ENCODE assay signal across 12 mouse cellular contexts in genomic region chr10:80533704-80534103, GRCm38 (mm10). TPM values are rescaled to one million over a fixed set of nuclear protein-coding genes. Genes with fewer than 3 reads are reported as not detected.
A peak's percentile ranks its signal among the peaks of the same experiment; 100 is the strongest.
DNase-seq lines count a peak whose midpoint lies in the region; ATAC-seq lines count a peak whose summit lies in the region.
"Had no signal": no experiment of that assay in that cellular context is flagged by ENCODE, and none has a peak within 500 bp of the region (broad histone marks: within the 10 kb centered on the region; RNA-seq: fewer than 3 reads in every experiment).

No protein-coding gene starts in this region.

- no peaks in the 10 kb centered on the region for H3K36me3 ChIP-seq in hindbrain, embryonic 10.5 days
- H3K36me3 ChIP-seq in hindbrain, embryonic 16.5 days (ENCODE audit: control insufficient read depth, insufficient read depth, low read length) = no peaks in the 10 kb centered on the region
- no peaks in the 10 kb centered on the region for H3K36me3 ChIP-seq in hindbrain, embryonic 14.5 days (replicated peaks; ENCODE audit: control insufficient read depth, insufficient read depth)
- H3K36me3 ChIP-seq in heart, embryonic 11.5 days (ENCODE audit: control insufficient read depth, insufficient read depth, low read length) = no peaks in the 10 kb centered on the region
- H3K36me3 ChIP-seq: embryonic facial prominence, embryonic 13.5 days; midbrain, embryonic 12.5 days had no signal

- no peaks in the 10 kb centered on the region for H3K9me3 ChIP-seq in hindbrain, embryonic 10.5 days
- H3K9me3 ChIP-seq in hindbrain, embryonic 16.5 days (ENCODE audit: control insufficient read depth, low read length) = no peaks in the 10 kb centered on the region
- H3K9me3 ChIP-seq in hindbrain, embryonic 14.5 days (ENCODE audit: control insufficient read depth, low read length) = no peaks in the 10 kb centered on the region
- no peaks in the 10 kb centered on the region for H3K9me3 ChIP-seq in heart, embryonic 11.5 days (replicated peaks; ENCODE audit: control insufficient read depth, low read length)
- H3K9me3 ChIP-seq: embryonic facial prominence, embryonic 13.5 days; midbrain, embryonic 12.5 days had no signal

- peaks cover 51% of the 10 kb centered on the region for H3K27me3 ChIP-seq in hindbrain, embryonic 10.5 days (ENCODE audit: insufficient read depth, poor library complexity, severe bottlenecking)
- peaks cover 21% of the 10 kb centered on the region for H3K27me3 ChIP-seq in hindbrain, embryonic 16.5 days (replicated peaks; ENCODE audit: control insufficient read depth, insufficient read depth, low read length)
- peaks cover 31% of the 10 kb centered on the region for H3K27me3 ChIP-seq in hindbrain, embryonic 14.5 days (ENCODE audit: control insufficient read depth, insufficient read depth, low read length)
- peaks cover 24% of the 10 kb centered on the region for H3K27me3 ChIP-seq in heart, embryonic 11.5 days (ENCODE audit: control insufficient read depth, insufficient read depth, low read length)

- no peak overlapping the region for H3K4me2 ChIP-seq in hindbrain, embryonic 16.5 days (ENCODE audit: low read length)
- no peak overlapping the region for H3K4me2 ChIP-seq in hindbrain, embryonic 14.5 days (replicated peaks)
- no peak overlapping the region for H3K4me2 ChIP-seq in heart, embryonic 11.5 days
- H3K4me2 ChIP-seq: embryonic facial prominence, embryonic 13.5 days; midbrain, embryonic 12.5 days had no signal

- DNase-seq in hindbrain, embryonic 10.5 days (ENCODE audit: low spot score) = peak; percentile 31
- peak; percentile 29 for DNase-seq in MN1 (ENCODE audit: low spot score)
- no peak for DNase-seq in hindbrain, embryonic 14.5 days (ENCODE audit: low spot score)
- DNase-seq in retina, embryonic 14.5 days (ENCODE audit: low spot score) = peak; percentile 55
- no peak for DNase-seq in heart, adult 11 months
- no peak for DNase-seq in thymus, postnatal 25 days

- peaks cover 34% of the 10 kb centered on the region for H3K4me1 ChIP-seq in hindbrain, embryonic 10.5 days (replicated peaks)
- no peaks in the 10 kb centered on the region for H3K4me1 ChIP-seq in hindbrain, embryonic 16.5 days (ENCODE audit: control insufficient read depth, insufficient read depth, low read depth, low read length)
- no peaks in the 10 kb centered on the region; the same call in 1 of the 2 replicates for H3K4me1 ChIP-seq in hindbrain, embryonic 14.5 days (replicated peaks; ENCODE audit: control insufficient read depth, insufficient read depth, low read length)
- H3K4me1 ChIP-seq in heart, embryonic 11.5 days (ENCODE audit: control insufficient read depth, insufficient read depth, low read length) = peaks cover 3% of the 10 kb centered on the region; the same call in 1 of the 2 replicates

- H3K27ac ChIP-seq in hindbrain, embryonic 10.5 days = no peak overlapping the region; the same call in 1 of the 2 replicates
- H3K27ac ChIP-seq in hindbrain, embryonic 16.5 days (ENCODE audit: low read depth, low read length) = no peak overlapping the region
- H3K27ac ChIP-seq in hindbrain, embryonic 14.5 days = no peak overlapping the region
- no peak overlapping the region for H3K27ac ChIP-seq in heart, embryonic 11.5 days (ENCODE audit: low read depth, low read length)
- H3K27ac ChIP-seq: embryonic facial prominence, embryonic 13.5 days; midbrain, embryonic 12.5 days had no signal

- WGBS in hindbrain, embryonic 10.5 days = 17% methylated on average over 7 of the region's 7 CpGs
- 19% methylated on average over 7 of the region's 7 CpGs for WGBS in hindbrain, embryonic 16.5 days
- WGBS in hindbrain, embryonic 14.5 days = 19% methylated on average over 7 of the region's 7 CpGs
- WGBS in heart, embryonic 11.5 days (ENCODE audit: insufficient replicate concordance) = 6% methylated on average over 7 of the region's 7 CpGs

- no peak overlapping the region for H3K4me3 ChIP-seq in hindbrain, embryonic 10.5 days
- H3K4me3 ChIP-seq in hindbrain, embryonic 16.5 days (ENCODE audit: low read length) = no peak overlapping the region
- H3K4me3 ChIP-seq in hindbrain, embryonic 14.5 days (replicated peaks; ENCODE audit: low read length) = no peak overlapping the region
- no peak overlapping the region for H3K4me3 ChIP-seq in heart, embryonic 11.5 days (ENCODE audit: low read depth, low read length)
- H3K4me3 ChIP-seq: embryonic facial prominence, embryonic 13.5 days; midbrain, embryonic 12.5 days had no signal

- ATAC-seq in hindbrain, embryonic 16.5 days = no peak
- 0 out of 2 replicates have a peak, but pooled peaks have one; percentile 28 for ATAC-seq in hindbrain, embryonic 14.5 days (ENCODE audit: low FRiP score)
- ATAC-seq in heart, embryonic 11.5 days (replicated peaks; ENCODE audit: insufficient number of reproducible peaks, low FRiP score, low TSS enrichment) = no peak
- ATAC-seq: inflammation-experienced regulatory T-cells, adult 6 months had no signal

- H3K9ac ChIP-seq in hindbrain, embryonic 16.5 days (ENCODE audit: low read depth, low read length) = no peak overlapping the region
- no peak overlapping the region for H3K9ac ChIP-seq in hindbrain, embryonic 14.5 days
- H3K9ac ChIP-seq in heart, embryonic 11.5 days (ENCODE audit: low read depth, low read length) = no peak overlapping the region
- H3K9ac ChIP-seq: embryonic facial prominence, embryonic 13.5 days; midbrain, embryonic 12.5 days had no signal

RNA-seq across cellular contexts. Expression of gene Atp8b3, which starts 5.2 kb away (rescaled TPM):
- polyA plus RNA-seq in hindbrain, embryonic 10.5 days (2016; fragmentation: Nextera tagmentation; extraction: Ambion mirVana) = 0.56 and 0.90 TPM in 2 replicates
- 1.5 and 1.6 TPM in 2 replicates for polyA plus RNA-seq in hindbrain, embryonic 16.5 days (2015; fragmentation: Nextera tagmentation; extraction: Ambion mirVana)
- polyA plus RNA-seq in hindbrain, embryonic 14.5 days (2014; fragmentation: Nextera tagmentation; extraction: Ambion mirVana) = 0.87 and 1.1 TPM in 2 replicates
- 0.09 TPM in 1 of 2 replicates, not detected in the other for polyA plus RNA-seq in heart, embryonic 11.5 days (2014; fragmentation: Nextera tagmentation; extraction: Ambion mirVana)
- polyA plus RNA-seq: inflammation-experienced regulatory T-cells, adult 6 months had no signal

RNA-seq across cellular contexts. Expression of gene Rexo1, which starts 27.7 kb away (rescaled TPM):
- polyA plus RNA-seq in hindbrain, embryonic 10.5 days (2016; fragmentation: Nextera tagmentation; extraction: Ambion mirVana) = 33.3 and 38.5 TPM in 2 replicates
- polyA plus RNA-seq in hindbrain, embryonic 16.5 days (2015; fragmentation: Nextera tagmentation; extraction: Ambion mirVana) = 25.8 and 26.5 TPM in 2 replicates
- polyA plus RNA-seq in hindbrain, embryonic 14.5 days (2014; fragmentation: Nextera tagmentation; extraction: Ambion mirVana) = 29.0 and 30.8 TPM in 2 replicates
- polyA plus RNA-seq in heart, embryonic 11.5 days (2014; fragmentation: Nextera tagmentation; extraction: Ambion mirVana) = 18.0 and 18.1 TPM in 2 replicates

RNA-seq across cellular contexts. Expression of gene Onecut3, which starts 39.1 kb away (rescaled TPM):
- 1.1 and 2.0 TPM in 2 replicates for polyA plus RNA-seq in hindbrain, embryonic 10.5 days (2016; fragmentation: Nextera tagmentation; extraction: Ambion mirVana)
- 1.2 and 1.3 TPM in 2 replicates for polyA plus RNA-seq in hindbrain, embryonic 16.5 days (2015; fragmentation: Nextera tagmentation; extraction: Ambion mirVana)
- 1.5 and 2.3 TPM in 2 replicates for polyA plus RNA-seq in hindbrain, embryonic 14.5 days (2014; fragmentation: Nextera tagmentation; extraction: Ambion mirVana)
- polyA plus RNA-seq in heart, embryonic 11.5 days (2014; fragmentation: Nextera tagmentation; extraction: Ambion mirVana) = 0.04 TPM in 1 of 2 replicates, not detected in the other
- polyA plus RNA-seq: embryonic facial prominence, embryonic 13.5 days; inflammation-experienced regulatory T-cells, adult 6 months; spleen, adult 2 months had no signal

RNA-seq across cellular contexts. Expression of gene Klf16, which starts 43.4 kb away (rescaled TPM):
- 6.9 and 7.3 TPM in 2 replicates for polyA plus RNA-seq in hindbrain, embryonic 10.5 days (2016; fragmentation: Nextera tagmentation; extraction: Ambion mirVana)
- polyA plus RNA-seq in hindbrain, embryonic 16.5 days (2015; fragmentation: Nextera tagmentation; extraction: Ambion mirVana) = 5.1 and 5.8 TPM in 2 replicates
- 5.1 and 5.3 TPM in 2 replicates for polyA plus RNA-seq in hindbrain, embryonic 14.5 days (2014; fragmentation: Nextera tagmentation; extraction: Ambion mirVana)
- polyA plus RNA-seq in heart, embryonic 11.5 days (2014; fragmentation: Nextera tagmentation; extraction: Ambion mirVana) = 4.9 and 5.5 TPM in 2 replicates

RNA-seq across cellular contexts. Expression of gene Abhd17a, which starts 56.4 kb away (rescaled TPM):
- 89.1 and 109 TPM in 2 replicates for polyA plus RNA-seq in hindbrain, embryonic 10.5 days (2016; fragmentation: Nextera tagmentation; extraction: Ambion mirVana)
- 127 and 130 TPM in 2 replicates for polyA plus RNA-seq in hindbrain, embryonic 16.5 days (2015; fragmentation: Nextera tagmentation; extraction: Ambion mirVana)
- polyA plus RNA-seq in hindbrain, embryonic 14.5 days (2014; fragmentation: Nextera tagmentation; extraction: Ambion mirVana) = 157 and 174 TPM in 2 replicates
- 94.3 and 100 TPM in 2 replicates for polyA plus RNA-seq in heart, embryonic 11.5 days (2014; fragmentation: Nextera tagmentation; extraction: Ambion mirVana)

Comparison
In these comparisons a context has a peak if more than half of its experiments do, and no peak if none do; other contexts are left out.
1. DNase-seq: peak in hindbrain, embryonic 10.5 days (single experiment), MN1 (single experiment) and retina, embryonic 14.5 days (single experiment); none in hindbrain, embryonic 14.5 days (single experiment), heart, adult 11 months (single experiment) and thymus, postnatal 25 days (single experiment).